Mouse (Mus musculus): ENCODE data around the gene Vsnl1. TPM values are rescaled to one million over a fixed set of nuclear protein-coding genes. Genes with fewer than 3 reads are reported as not detected.

Gene Vsnl1
- total and polyA plus RNA-seq, 3 experiments, result not detected

DNA sequence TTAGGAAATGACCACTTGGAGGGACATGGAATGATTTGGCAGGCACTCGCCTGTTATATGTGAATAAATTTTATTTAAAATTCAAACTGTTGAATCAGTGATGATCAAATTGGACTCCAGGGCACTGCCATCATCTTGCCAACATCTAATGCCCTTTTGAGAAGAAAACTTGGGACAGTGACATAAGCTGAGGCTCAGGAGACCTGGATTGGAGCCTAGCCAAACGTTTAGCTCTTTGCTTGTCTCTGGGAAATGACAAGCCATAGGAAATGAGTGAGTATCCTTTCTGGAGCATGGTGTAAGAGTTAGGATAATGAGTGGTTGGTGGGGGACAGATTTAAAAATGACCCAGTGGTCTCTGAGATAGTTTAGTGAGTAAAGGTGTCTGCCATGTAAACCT lies 57.0 kb downstream of the Vsnl1 start:
- Histone ChIP-seq H3K4me3 (ENCODE audit: control insufficient read depth in 1 of 2, insufficient read depth in 1 of 2, low read depth in 2 of 2, low read length in 2 of 2) (no peak overlapping the region), H3K36me3 (ENCODE audit: control insufficient read depth in 1 of 2, insufficient read depth in 2 of 2, low read length in 2 of 2) (no peaks in the 10 kb centered on the region)
- TF ChIP-seq EP300 (IDR thresholded peaks at IDR 0.05; ENCODE audit: low read depth in 1 of 2, low read length in 2 of 2) (no peak), MAZ (IDR thresholded peaks at IDR 0.05; ENCODE audit: low read depth, low read length) (no peak), E2F4 (IDR thresholded peaks at IDR 0.05; ENCODE audit: borderline replicate concordance, low read depth, low read length) (no peak)

GRCm38 (mm10) chr12:11370056-11370455 lies 66.4 kb downstream of the Vsnl1 start:
- no peaks in the 10 kb centered on the region for H3K27me3 ChIP-seq (ENCODE audit: control insufficient read depth in 1 of 2, insufficient read depth in 2 of 2, low read length in 2 of 2)
- TF ChIP-seq POLR2AphosphoS5 (IDR thresholded peaks at IDR 0.05; ENCODE audit: borderline replicate concordance, low read depth, low read length), result no peak
- TF ChIP-seq POLR2AphosphoS2 (IDR thresholded peaks at IDR 0.05; ENCODE audit: low read length), result no peak
- TF ChIP-seq JUND (IDR thresholded peaks at IDR 0.05; ENCODE audit: low read depth, low read length), result no peak
- TF ChIP-seq USF2 (IDR thresholded peaks at IDR 0.05; ENCODE audit: borderline replicate concordance in 1 of 2, insufficient read depth in 1 of 2, low read depth in 1 of 2, low read length in 2 of 2), result no peak
- TF ChIP-seq UBTF (IDR thresholded peaks at IDR 0.05; ENCODE audit: borderline replicate concordance, insufficient read depth, low read depth, low read length), result no peak
- no peak for TF ChIP-seq SIN3A (IDR thresholded peaks at IDR 0.05; ENCODE audit: low read length)
- no peaks in the 10 kb centered on the region for H3K36me3 ChIP-seq (ENCODE audit: control insufficient read depth in 1 of 2, insufficient read depth in 2 of 2, low read length in 2 of 2)
- H3K4me3 ChIP-seq (ENCODE audit: control insufficient read depth in 1 of 2, insufficient read depth in 1 of 2, low read depth in 2 of 2, low read length in 2 of 2), result no peak overlapping the region
- H3K79me2 ChIP-seq (ENCODE audit: control insufficient read depth, insufficient read depth, low read length, poor library complexity), result no peaks in the 10 kb centered on the region
- no peaks in the 10 kb centered on the region for H3K4me1 ChIP-seq (ENCODE audit: control insufficient read depth in 1 of 2, insufficient read depth in 2 of 2, low read length in 2 of 2)
- no peaks in the 10 kb centered on the region for H3K9me3 ChIP-seq (replicated peaks; ENCODE audit: insufficient read depth, low read length)
- DNase-seq (ENCODE audit: low read depth, low spot score), result no peak
- H3K9ac ChIP-seq (ENCODE audit: control insufficient read depth, low read depth, low read length, poor library complexity, severe bottlenecking), result no peak overlapping the region
- H3K27ac ChIP-seq (ENCODE audit: control insufficient read depth, low read depth, low read length), result no peak overlapping the region

More for the DNA sequence above, 57.0 kb downstream of the Vsnl1 start:
- Histone ChIP-seq H3K27ac (ENCODE audit: control insufficient read depth, low read depth, low read length) (no peak overlapping the region), H3K9me3 (replicated peaks; ENCODE audit: insufficient read depth, low read length) (no peaks in the 10 kb centered on the region), H3K4me1 (ENCODE audit: control insufficient read depth in 1 of 2, insufficient read depth in 2 of 2, low read length in 2 of 2) (no peaks in the 10 kb centered on the region), H3K9ac (ENCODE audit: control insufficient read depth, low read depth, low read length, poor library complexity, severe bottlenecking) (no peak overlapping the region), H3K27me3 (ENCODE audit: control insufficient read depth in 1 of 2, insufficient read depth in 2 of 2, low read length in 2 of 2) (no peaks in the 10 kb centered on the region), H3K79me2 (ENCODE audit: control insufficient read depth, insufficient read depth, low read length, poor library complexity) (no peaks in the 10 kb centered on the region)
- no peak for DNase-seq (ENCODE audit: low read depth, low spot score)

DNA sequence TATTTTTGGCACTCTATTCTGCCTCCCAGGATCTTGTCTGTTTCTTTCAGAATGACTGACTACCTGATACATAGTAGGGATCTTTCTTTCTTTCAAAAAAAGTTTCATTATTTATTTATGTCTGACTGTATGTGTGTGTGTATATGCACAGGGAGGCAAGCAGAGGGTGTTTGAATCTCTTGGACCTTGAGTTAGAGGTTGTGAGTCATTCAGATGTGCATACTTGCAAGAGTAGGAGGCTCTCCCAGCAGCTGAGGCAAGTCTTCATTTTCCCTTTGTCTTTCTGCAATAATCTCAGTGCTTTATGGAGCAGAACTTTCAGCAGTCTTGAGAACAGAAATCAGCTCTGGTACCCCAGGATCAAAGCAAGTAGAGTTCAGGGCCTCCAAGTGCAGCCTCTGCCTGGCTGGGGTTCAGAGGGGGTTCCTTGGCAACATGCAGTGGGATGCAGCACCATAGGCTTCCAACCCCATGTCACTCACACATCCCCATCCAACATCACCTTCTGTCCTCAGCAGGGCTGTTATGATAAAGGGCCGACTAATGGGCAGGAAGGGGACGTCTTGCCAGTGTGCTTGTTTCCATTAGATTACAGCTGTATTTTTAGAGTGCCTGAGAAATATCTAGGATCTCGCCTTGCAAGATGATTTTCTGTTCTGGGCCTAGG lies 69.2 kb downstream of the Vsnl1 start:
- H3K27ac ChIP-seq (ENCODE audit: control insufficient read depth, low read depth, low read length), result no peak overlapping the region
- H3K4me3 ChIP-seq (ENCODE audit: control insufficient read depth in 1 of 2, insufficient read depth in 1 of 2, low read depth in 2 of 2, low read length in 2 of 2), result no peak overlapping the region
- no peaks in the 10 kb centered on the region for H3K4me1 ChIP-seq (ENCODE audit: control insufficient read depth in 1 of 2, insufficient read depth in 2 of 2, low read length in 2 of 2)
- H3K9ac ChIP-seq (ENCODE audit: control insufficient read depth, low read depth, low read length, poor library complexity, severe bottlenecking), result no peak overlapping the region
- TF ChIP-seq GABPA (IDR thresholded peaks at IDR 0.05; ENCODE audit: low read depth, low read length) (no peak), UBTF (IDR thresholded peaks at IDR 0.05; ENCODE audit: borderline replicate concordance, insufficient read depth, low read depth, low read length) (no peak), MXI1 (IDR thresholded peaks at IDR 0.05; ENCODE audit: low read depth, low read length) (no peak)
- no peaks in the 10 kb centered on the region for H3K79me2 ChIP-seq (ENCODE audit: control insufficient read depth, insufficient read depth, low read length, poor library complexity)
- no peaks in the 10 kb centered on the region for H3K9me3 ChIP-seq (replicated peaks; ENCODE audit: insufficient read depth, low read length)
- DNase-seq (ENCODE audit: low read depth, low spot score), result no peak
- H3K36me3 ChIP-seq (ENCODE audit: control insufficient read depth in 1 of 2, insufficient read depth in 2 of 2, low read length in 2 of 2), result no peaks in the 10 kb centered on the region
- no peaks in the 10 kb centered on the region for H3K27me3 ChIP-seq (ENCODE audit: control insufficient read depth in 1 of 2, insufficient read depth in 2 of 2, low read length in 2 of 2)
